Mouse (Mus musculus) bone marrow, adult 2 months (tissue): ENCODE data around the gene Usp47.

Experiments
- CTCF ChIP-seq: fragments of 200-500 bp; IDR thresholded peaks from 2 replicates; pipeline ENCODE4 v1.5.1; 2011; ENCODE audit warnings: low read length, control low read depth; ENCODE audit not compliant: control insufficient read depth, insufficient read depth
- POLR2A ChIP-seq: fragments of 200-500 bp; IDR thresholded peaks from 2 replicates; pipeline ENCODE4 v1.6.1; 2011; ENCODE audit warnings: low read depth, mild to moderate bottlenecking, control low read depth, low read length, borderline replicate concordance; ENCODE audit not compliant: control insufficient read depth

- TF ChIP-seq POLR2A (no peak), CTCF (no peak)
These were observed 10.6 kb upstream of the Usp47 start for GRCm38 (mm10) chr7:112012621-112013177.
